8 mouse cellular contexts compared by ENCODE assay signal in the genomic region with DNA sequence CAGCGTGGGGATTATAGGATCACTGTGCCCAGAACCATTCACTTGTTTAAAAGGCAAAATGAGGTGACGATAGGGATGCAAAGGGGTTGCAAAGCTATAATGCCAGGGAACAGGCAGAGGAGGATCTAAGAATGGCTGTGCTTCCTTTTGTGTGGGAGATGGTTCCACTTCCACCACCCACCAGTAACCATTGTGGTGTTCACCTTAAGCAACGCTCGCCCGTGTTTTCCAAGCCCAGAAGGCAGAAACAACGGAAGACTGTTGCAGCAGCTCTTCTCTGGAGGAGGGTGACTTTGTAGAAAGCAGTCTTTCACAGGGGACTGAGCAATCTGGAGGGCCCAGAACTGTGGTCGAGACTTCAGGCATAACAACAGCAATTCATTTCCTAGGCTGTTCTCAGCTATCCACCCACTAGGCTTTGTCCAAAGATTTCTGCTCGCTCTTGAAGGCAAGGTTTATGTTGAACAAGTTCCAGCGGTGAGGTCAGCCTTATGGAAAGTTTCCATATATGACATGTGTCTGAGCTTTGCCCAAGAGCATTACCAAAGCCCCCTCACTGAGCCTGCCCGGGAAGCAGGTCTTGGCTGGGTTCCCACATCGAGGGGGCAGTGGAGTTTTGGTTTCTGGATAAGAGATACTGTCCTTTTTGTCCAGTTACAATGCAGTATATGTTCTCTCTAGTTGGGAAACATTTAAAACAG. TPM values are rescaled to one million over a fixed set of nuclear protein-coding genes. Genes with fewer than 3 reads are reported as not detected.
DNase-seq lines count a peak whose midpoint lies in the region; ATAC-seq and TF ChIP-seq lines count a peak whose summit lies in the region.

No protein-coding gene starts in this region.

- 53% methylated on average over 11 of the region's 11 CpGs for WGBS in hindbrain, postnatal 0 days
- WGBS in hindbrain, embryonic 13.5 days, result 77% methylated on average over 11 of the region's 11 CpGs
- WGBS in small intestine, adult 2 months, result 71% methylated on average over 11 of the region's 11 CpGs

- H3K4me2 ChIP-seq in hindbrain, postnatal 0 days (ENCODE audit: low read depth, low read length), result no peak overlapping the region
- no peak overlapping the region for H3K4me2 ChIP-seq in hindbrain, embryonic 13.5 days

- no peak overlapping the region for H3K4me3 ChIP-seq in hindbrain, postnatal 0 days (ENCODE audit: low read length)
- no peak overlapping the region for H3K4me3 ChIP-seq in hindbrain, embryonic 13.5 days
- no peak overlapping the region for H3K4me3 ChIP-seq in cortical plate, adult 2 months (ENCODE audit: insufficient read depth, low read length)
- no peak overlapping the region for H3K4me3 ChIP-seq in small intestine, adult 2 months (ENCODE audit: low read depth, low read length)

- no peaks in the 10 kb centered on the region for H3K9me3 ChIP-seq in hindbrain, postnatal 0 days (ENCODE audit: low read length)
- no peaks in the 10 kb centered on the region for H3K9me3 ChIP-seq in hindbrain, embryonic 13.5 days

- intact Hi-C loops in heart, postnatal 25 days (cut with DNase I), result no loop called here

- H3K36me3 ChIP-seq in hindbrain, postnatal 0 days (ENCODE audit: insufficient read depth, low read length), result peaks cover 6% of the 10 kb centered on the region; the same call in 1 of the 2 replicates
- peaks cover 49% of the 10 kb centered on the region for H3K36me3 ChIP-seq in hindbrain, embryonic 13.5 days
- H3K36me3 ChIP-seq in small intestine, adult 2 months (ENCODE audit: control insufficient read depth, insufficient read depth, low read length), result peaks cover 22% of the 10 kb centered on the region

- TF ChIP-seq POLR2A in cortical plate, adult 2 months (IDR thresholded peaks at IDR 0.05; ENCODE audit: extremely low read depth, insufficient read depth, low read length), result no peak
- TF ChIP-seq POLR2A in small intestine, adult 2 months (IDR thresholded peaks at IDR 0.05; ENCODE audit: low read depth, low read length), result no peak

- H3K9ac ChIP-seq in hindbrain, postnatal 0 days (replicated peaks; ENCODE audit: low read length), result no peak overlapping the region
- H3K9ac ChIP-seq in hindbrain, embryonic 13.5 days, result no peak overlapping the region

- no peaks in the 10 kb centered on the region for H3K27me3 ChIP-seq in hindbrain, postnatal 0 days (ENCODE audit: insufficient read depth, low read length)
- H3K27me3 ChIP-seq in hindbrain, embryonic 13.5 days, result no peaks in the 10 kb centered on the region
- no peaks in the 10 kb centered on the region for H3K27me3 ChIP-seq in small intestine, adult 2 months (ENCODE audit: control insufficient read depth, insufficient read depth, low read length)

- ATAC-seq in hindbrain, postnatal 0 days, result no peak
- ATAC-seq in hindbrain, embryonic 13.5 days (ENCODE audit: low FRiP score), result no peak
- no peak for ATAC-seq in megakaryocyte progenitor cell, adult 5-6 weeks (replicated peaks; ENCODE audit: poor library complexity)

- H3K4me1 ChIP-seq in hindbrain, postnatal 0 days (ENCODE audit: insufficient read depth, low read length), result no peaks in the 10 kb centered on the region; the same call in 1 of the 2 replicates
- 0 out of 2 replicates have a peak, but pooled peaks cover 7% of the 10 kb centered on the region for H3K4me1 ChIP-seq in hindbrain, embryonic 13.5 days (replicated peaks)
- H3K4me1 ChIP-seq in cortical plate, adult 2 months (ENCODE audit: control insufficient read depth, insufficient read depth, low read length), result peaks cover 17% of the 10 kb centered on the region
- no peaks in the 10 kb centered on the region for H3K4me1 ChIP-seq in small intestine, adult 2 months (ENCODE audit: control insufficient read depth, insufficient read depth, insufficient read length, low read length)

- TF ChIP-seq CTCF in hindbrain, postnatal 0 days (IDR thresholded peaks at IDR 0.05; ENCODE audit: low read depth), result no peak
- no peak for TF ChIP-seq CTCF in cortical plate, adult 2 months (IDR thresholded peaks at IDR 0.05; ENCODE audit: extremely low read depth, insufficient read depth, low read length)
- TF ChIP-seq CTCF in small intestine, adult 2 months (IDR thresholded peaks at IDR 0.05; ENCODE audit: extremely low read depth, insufficient read length, insufficient replicate concordance, low read depth, low read length), result no peak

- DNase-seq in hindbrain, postnatal 0 days (ENCODE audit: low spot score), result peak; percentile 27
- DNase-seq in Muller cell, postnatal 12 days (ENCODE audit: inconsistent ontology term), result peak; percentile 38
- DNase-seq in heart, postnatal 25 days (ENCODE audit: low spot score), result peak; percentile 33
- DNase-seq in yolk sac, embryonic 10.5 days (ENCODE audit: low spot score), result no peak

- 0 out of 2 replicates have a peak overlapping the region, but pooled peaks have one; percentile 29 for H3K27ac ChIP-seq in hindbrain, postnatal 0 days
- H3K27ac ChIP-seq in hindbrain, embryonic 13.5 days, result no peak overlapping the region
- H3K27ac ChIP-seq in cortical plate, adult 2 months (ENCODE audit: insufficient read depth, low read length), result peak overlapping the region; percentile 57
- H3K27ac ChIP-seq in small intestine, adult 2 months (ENCODE audit: insufficient read depth, low read depth, low read length), result peak overlapping the region; percentile 32; the same call in 1 of the 2 replicates

RNA-seq across cellular contexts. Expression of gene Actg2, which starts 5.8 kb away (rescaled TPM):
- total RNA-seq in hindbrain, postnatal 0 days (2014; rRNA removed), result 0.36 and 2.1 TPM in 2 replicates
- 0.78 and 1.7 TPM in 2 replicates for polyA plus RNA-seq in hindbrain, postnatal 0 days (2015; fragmentation: Nextera tagmentation; extraction: Ambion mirVana)
- polyA plus RNA-seq in hindbrain, embryonic 13.5 days (2015; fragmentation: Nextera tagmentation; extraction: Ambion mirVana), result 2.0 and 2.8 TPM in 2 replicates
- 0.79 and 1.9 TPM in 2 replicates for polyA plus RNA-seq in cortical plate, adult 2 months (2012; rRNA removed)
- total RNA-seq in heart, postnatal 25 days (2021), result 1 to 10 TPM; 1.6 to 2.2 TPM
- polyA plus RNA-seq in small intestine, adult 2 months (2012; rRNA removed), result 316 and 353 TPM in 2 replicates
- not detected in 2 replicates for total RNA-seq in megakaryocyte progenitor cell, adult 5-6 weeks (2015)
- not detected in 2 replicates for total RNA-seq in megakaryocyte progenitor cell, adult 5-6 weeks (2017)

RNA-seq across cellular contexts. Expression of gene Stambp, which starts 30.6 kb away (rescaled TPM):
- total RNA-seq in hindbrain, postnatal 0 days (2014; rRNA removed), result 9.5 and 11.1 TPM in 2 replicates
- 58.2 and 60.4 TPM in 2 replicates for polyA plus RNA-seq in hindbrain, postnatal 0 days (2015; fragmentation: Nextera tagmentation; extraction: Ambion mirVana)
- 50.1 and 51.4 TPM in 2 replicates for polyA plus RNA-seq in hindbrain, embryonic 13.5 days (2015; fragmentation: Nextera tagmentation; extraction: Ambion mirVana)
- 36.4 and 37.4 TPM in 2 replicates for polyA plus RNA-seq in cortical plate, adult 2 months (2012; rRNA removed)
- 10 to 100 TPM in 1 of 2 experiments, 1 to 10 TPM in 1; 10.0 to 12.6 TPM for total RNA-seq in heart, postnatal 25 days (2021)
- polyA plus RNA-seq in small intestine, adult 2 months (2012; rRNA removed), result 4.4 and 9.5 TPM in 2 replicates
- 30.8 and 34.5 TPM in 2 replicates for total RNA-seq in megakaryocyte progenitor cell, adult 5-6 weeks (2015)
- 4.0 and 7.4 TPM in 2 replicates for total RNA-seq in megakaryocyte progenitor cell, adult 5-6 weeks (2017)

RNA-seq across cellular contexts. Expression of gene Dguok, which starts 35.1 kb away (rescaled TPM):
- total RNA-seq in hindbrain, postnatal 0 days (2014; rRNA removed), result 31.8 and 52.5 TPM in 2 replicates
- polyA plus RNA-seq in hindbrain, postnatal 0 days (2015; fragmentation: Nextera tagmentation; extraction: Ambion mirVana), result 51.1 and 52.0 TPM in 2 replicates
- 69.1 and 69.7 TPM in 2 replicates for polyA plus RNA-seq in hindbrain, embryonic 13.5 days (2015; fragmentation: Nextera tagmentation; extraction: Ambion mirVana)
- polyA plus RNA-seq in cortical plate, adult 2 months (2012; rRNA removed), result 53.9 and 57.2 TPM in 2 replicates
- total RNA-seq in heart, postnatal 25 days (2021), result 10 to 100 TPM; 32.8 to 35.2 TPM
- 12.4 and 19.7 TPM in 2 replicates for polyA plus RNA-seq in small intestine, adult 2 months (2012; rRNA removed)
- 40.2 and 51.7 TPM in 2 replicates for total RNA-seq in megakaryocyte progenitor cell, adult 5-6 weeks (2015)
- total RNA-seq in megakaryocyte progenitor cell, adult 5-6 weeks (2017), result 34.3 and 35.3 TPM in 2 replicates

Comparison
In these comparisons a context has a peak if more than half of its experiments do, and no peak if none do; other contexts are left out.
1. RNA of gene Actg2, which starts 5.8 kb away (polyA plus RNA-seq): 316 to 353 TPM in small intestine, adult 2 months; 2.0 to 2.8 TPM in hindbrain, embryonic 13.5 days, 0.78 to 1.7 TPM in hindbrain, postnatal 0 days and 0.79 to 1.9 TPM in cortical plate, adult 2 months; every median in the first group is over 10 times any median in the second.